Mouse (Mus musculus): ENCODE data around the gene Nub1. TPM values are rescaled to one million over a fixed set of nuclear protein-coding genes. Genes with fewer than 3 reads are reported as not detected.

Gene Nub1
- total RNA-seq, 2 experiments from 2014 or later, result 66.5 to 67.0 TPM

DNA sequence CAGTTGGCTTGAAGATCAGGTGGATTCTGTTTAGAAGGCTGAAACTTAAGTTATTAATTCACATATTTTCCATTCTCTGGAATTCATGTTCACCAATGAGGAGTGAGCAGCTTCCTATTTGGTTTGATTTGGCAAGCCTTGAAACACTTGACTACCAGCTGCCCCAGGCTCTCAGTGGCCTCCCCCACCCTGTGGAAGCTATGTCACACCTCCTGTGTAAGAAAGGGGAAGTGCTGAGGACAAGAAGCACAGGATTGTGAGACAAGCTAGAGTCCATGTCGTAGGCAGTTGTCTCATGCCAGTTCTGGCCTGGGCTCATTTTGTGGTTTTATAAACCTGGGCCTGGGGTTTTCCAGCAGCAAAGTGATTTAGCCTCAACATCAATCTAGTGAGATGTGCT, 2.4 kb downstream of the Nub1 start:
- DNase-seq (ENCODE audit: low spot score in 2 of 2), result peak in 1 of 2 experiments; percentile 9

GRCm38 (mm10) chr5:24696704-24697103, 11.4 kb downstream of the Nub1 start:
- no peak for DNase-seq (ENCODE audit: low spot score in 2 of 2)

GRCm38 (mm10) chr5:24701271-24701670, 15.9 kb downstream of the Nub1 start:
- no peak for DNase-seq (ENCODE audit: low spot score in 2 of 2)

- no peak for DNase-seq (ENCODE audit: low spot score in 2 of 2)
Measured at GRCm38 (mm10) chr5:24704615-24705014, 19.3 kb downstream of the Nub1 start.

- no peak for DNase-seq (ENCODE audit: low spot score in 2 of 2)
Measured at GRCm38 (mm10) chr5:24709962-24710361, 24.6 kb downstream of the Nub1 start.

DNA sequence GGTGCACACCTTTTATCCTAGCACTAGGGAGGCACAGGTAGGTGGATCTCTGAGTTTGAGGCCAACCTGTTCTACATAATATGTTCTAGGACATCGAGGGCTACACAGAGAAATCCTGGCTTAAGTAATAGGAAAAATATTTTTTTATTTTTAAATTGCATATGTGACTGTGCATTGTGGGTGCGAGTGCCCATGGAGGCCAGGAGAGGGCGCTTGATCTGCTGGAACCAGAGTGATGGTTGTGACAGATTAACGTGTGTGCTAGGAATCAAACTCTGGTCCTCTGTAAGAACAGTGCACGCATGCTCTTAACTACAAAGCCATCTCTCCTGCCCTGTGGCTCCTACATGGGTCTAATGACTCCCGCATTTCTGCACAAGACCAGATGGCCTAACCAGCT, 26.3 kb downstream of the Nub1 start:
- no peak for DNase-seq (ENCODE audit: low spot score in 2 of 2)

- DNase-seq (ENCODE audit: low spot score in 2 of 2), result peak; percentile 48 to 79
Measured at GRCm38 (mm10) chr5:24713199-24713598, 27.9 kb downstream of the Nub1 start.

DNA sequence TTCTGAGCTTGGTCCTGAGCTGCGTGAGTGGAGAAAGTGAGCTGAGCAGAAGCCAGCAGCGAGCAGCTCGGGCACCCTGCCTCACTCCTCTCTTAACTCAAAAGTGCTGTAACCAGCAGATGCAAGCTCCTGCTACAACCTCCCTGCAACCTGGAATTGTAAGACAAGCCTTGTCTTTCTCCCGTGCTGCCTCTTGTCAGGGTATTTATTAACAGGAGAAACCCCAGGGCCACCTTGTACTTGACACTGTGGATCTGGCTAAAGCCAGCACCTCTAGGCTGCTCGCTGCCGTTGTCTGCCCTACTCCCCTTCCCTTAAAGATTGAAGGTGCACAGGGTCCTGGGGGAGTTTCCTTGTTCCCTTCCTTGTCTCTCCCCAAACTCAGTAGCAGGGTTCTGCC, 28.7 kb downstream of the Nub1 start:
- no peak for DNase-seq (ENCODE audit: low spot score in 2 of 2)

GRCm38 (mm10) chr5:24718076-24718475, 32.7 kb downstream of the Nub1 start:
- DNase-seq (ENCODE audit: low spot score in 2 of 2), result no peak

DNA sequence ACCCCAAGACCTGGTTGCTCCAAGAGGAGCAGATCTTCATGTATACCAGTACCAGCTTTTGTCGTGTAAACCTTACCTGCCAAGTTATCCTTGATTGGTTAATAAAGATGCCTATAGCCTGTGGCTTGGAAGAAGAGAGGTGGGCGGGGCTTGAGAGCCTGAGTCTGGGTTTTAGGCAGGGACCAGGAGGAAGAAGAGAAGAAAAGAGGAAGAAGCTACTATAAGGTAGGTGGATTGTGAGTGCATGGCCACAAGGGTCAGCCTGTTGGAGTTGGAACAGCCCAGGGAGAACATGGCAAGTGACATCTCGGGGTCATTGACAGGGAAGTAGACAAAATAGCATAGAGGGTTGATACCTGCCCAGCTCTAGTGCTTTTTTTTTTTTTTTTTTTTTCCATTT, 34.5 kb downstream of the Nub1 start:
- no peak for DNase-seq (ENCODE audit: low spot score in 2 of 2)

GRCm38 (mm10) chr5:24723527-24724269, 38.4 kb downstream of the Nub1 start:
- DNase-seq (ENCODE audit: low spot score in 2 of 2), result no peak

DNA sequence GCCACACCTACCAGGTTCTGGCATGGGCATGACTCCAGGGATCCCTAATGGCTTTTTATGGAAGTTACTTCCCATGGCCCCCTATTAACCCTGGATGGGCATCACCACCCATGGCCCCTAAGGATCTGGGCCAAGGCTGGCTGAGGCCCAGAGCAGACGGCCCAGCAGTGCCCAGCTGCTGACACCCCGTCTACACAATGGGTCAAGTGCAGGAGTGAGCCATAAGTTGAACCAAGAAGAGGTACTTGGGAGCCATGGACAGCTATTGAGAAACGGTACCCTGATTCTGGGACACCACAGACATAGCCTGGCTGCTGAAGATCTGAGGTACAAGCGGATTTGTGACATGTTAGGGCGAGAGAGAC, 38.9 kb downstream of the Nub1 start:
- DNase-seq (ENCODE audit: low spot score in 2 of 2), result no peak

GRCm38 (mm10) chr5:24724805-24725204, 39.5 kb downstream of the Nub1 start:
- no peak for DNase-seq (ENCODE audit: low spot score in 2 of 2)

DNA sequence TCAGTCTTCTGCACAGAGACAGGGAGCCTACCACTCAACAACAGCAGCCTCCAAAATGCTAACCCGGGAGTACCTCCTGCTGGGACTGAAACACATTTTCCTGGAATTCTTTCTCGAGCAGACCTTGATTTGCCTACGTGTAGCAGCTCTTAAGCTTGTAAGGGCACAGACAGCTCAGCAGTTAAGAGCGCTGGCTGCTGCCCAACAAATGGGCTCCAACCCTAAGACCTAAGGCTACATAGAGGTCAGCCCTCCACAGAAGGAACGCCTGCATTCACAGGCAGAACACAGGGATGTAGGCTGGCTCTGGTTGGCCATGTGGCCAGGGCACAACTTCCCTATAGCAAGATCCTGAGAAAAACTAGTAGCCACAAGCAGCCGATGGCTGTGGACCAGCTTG, 40.6 kb downstream of the Nub1 start:
- no peak for DNase-seq (ENCODE audit: low spot score in 2 of 2)

DNA sequence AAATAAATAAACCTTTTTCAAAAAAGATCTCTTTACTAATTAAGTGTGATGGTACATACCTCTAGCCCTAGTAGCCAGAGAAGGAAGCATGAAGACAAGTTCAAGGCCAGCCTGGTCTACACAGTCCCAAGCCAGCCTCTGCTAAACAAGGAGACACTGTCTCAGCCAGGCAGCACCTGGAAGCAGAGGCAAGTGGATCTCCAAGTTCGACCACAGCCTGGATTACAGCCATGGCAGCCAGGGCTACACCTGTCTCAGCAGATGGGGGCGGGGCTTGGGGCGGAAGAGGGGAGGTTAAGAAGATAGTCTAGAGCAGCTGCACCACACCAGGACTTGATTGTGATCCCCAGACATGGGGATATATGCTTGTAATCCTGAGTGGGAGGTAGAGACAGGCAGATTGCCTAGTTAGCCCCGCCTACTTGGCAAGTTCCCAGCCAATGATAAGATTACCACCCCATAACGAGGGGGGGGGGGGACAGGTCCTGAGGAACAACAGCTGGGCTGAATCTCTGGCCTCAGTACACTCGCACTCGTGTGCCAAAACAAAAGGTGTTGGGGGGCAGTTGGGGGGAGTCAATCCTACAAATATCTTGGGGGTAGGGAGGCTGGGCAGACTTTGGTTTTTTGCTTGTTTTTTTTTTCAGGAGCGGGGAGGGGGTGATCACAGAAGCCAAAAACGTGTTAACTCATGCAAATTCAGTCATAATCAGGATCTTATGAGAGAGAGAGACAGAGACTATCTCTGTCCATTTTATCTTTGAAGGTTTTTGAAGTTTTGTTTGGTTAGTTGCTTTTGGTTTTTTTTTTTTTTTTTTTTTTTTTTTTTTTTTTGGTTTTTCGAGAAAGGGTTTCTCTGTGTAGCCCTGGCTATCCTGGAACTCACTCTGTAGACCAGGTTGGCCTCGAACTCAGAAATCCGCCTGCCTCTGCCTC, 41.8 kb downstream of the Nub1 start:
- DNase-seq (ENCODE audit: low spot score in 2 of 2), result no peak

DNA sequence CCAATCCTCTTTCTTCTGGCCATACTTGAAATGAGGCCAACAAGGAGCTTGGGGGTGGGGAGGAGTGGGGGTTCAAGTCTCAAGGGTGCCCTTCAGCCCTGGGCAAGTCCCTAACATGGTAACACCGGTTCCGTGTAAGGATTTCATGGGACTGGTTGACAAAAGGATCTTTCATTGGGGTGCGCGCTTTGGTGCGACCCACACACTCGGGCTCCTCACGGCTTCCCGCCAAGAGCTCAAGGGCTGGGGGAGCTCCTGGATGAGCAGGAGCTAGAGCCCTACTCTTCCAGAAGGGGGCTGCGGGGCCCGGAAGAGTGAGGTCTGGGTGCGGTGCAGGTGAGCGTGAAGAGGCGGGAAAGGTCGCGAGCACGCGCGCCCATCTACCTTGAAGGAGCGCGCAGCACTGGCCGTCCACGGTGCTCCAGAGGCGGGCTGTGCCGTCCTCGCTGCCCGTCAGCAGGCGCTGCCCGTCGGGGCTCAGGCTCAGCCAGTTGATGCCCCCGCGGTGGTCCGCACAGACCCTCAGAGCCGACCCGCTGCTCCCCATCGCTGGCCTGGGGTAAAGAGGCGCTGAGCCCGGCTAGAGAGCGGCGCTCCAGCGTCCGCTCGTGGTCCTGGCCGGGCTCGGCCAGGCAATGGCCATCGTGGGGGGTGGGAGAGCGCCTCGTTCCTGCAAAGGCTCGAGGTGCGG, 44.6 kb downstream of the Nub1 start:
- DNase-seq (ENCODE audit: low spot score in 2 of 2), result no peak

- DNase-seq (ENCODE audit: low spot score in 2 of 2), result no peak
Measured at GRCm38 (mm10) chr5:24730488-24730871, 45.1 kb downstream of the Nub1 start, which contains the start of gene Wdr86. Wdr86 (minus strand) TSS chr5:24730727.

GRCm38 (mm10) chr5:24730986-24731385, 45.7 kb downstream of the Nub1 start:
- no peak for DNase-seq (ENCODE audit: low spot score in 2 of 2)

DNA sequence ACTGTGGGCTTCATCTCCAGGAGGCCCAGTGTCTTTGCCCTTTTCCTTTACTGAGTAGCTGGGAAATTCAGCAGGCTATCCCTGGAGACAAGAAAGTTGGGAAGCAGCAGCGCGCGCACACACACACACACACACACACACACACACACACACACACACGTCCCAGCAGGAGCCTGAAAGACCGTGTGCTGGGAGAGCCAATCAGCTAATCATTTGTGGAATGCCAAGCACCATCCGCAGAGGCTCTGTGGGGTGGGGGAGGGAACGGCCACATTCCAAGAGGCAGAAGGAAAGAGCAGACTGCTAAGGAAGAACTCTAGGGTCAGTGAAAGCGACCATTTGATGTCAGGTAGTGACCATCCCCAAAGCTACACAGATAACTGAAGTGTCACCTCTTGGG, 47.8 kb downstream of the Nub1 start:
- no peak for DNase-seq (ENCODE audit: low spot score in 2 of 2)

GRCm38 (mm10) chr5:24733771-24734426, 48.6 kb downstream of the Nub1 start:
- DNase-seq (ENCODE audit: low spot score in 2 of 2), result no peak

- no peak for DNase-seq (ENCODE audit: low spot score in 2 of 2)
Measured at GRCm38 (mm10) chr5:24737595-24737994, 52.3 kb downstream of the Nub1 start.

Measured in layer of hippocampus, postnatal 14 days (tissue).